Comparison of ENCODE assay signal across 8 mouse cellular contexts in the genomic region with DNA sequence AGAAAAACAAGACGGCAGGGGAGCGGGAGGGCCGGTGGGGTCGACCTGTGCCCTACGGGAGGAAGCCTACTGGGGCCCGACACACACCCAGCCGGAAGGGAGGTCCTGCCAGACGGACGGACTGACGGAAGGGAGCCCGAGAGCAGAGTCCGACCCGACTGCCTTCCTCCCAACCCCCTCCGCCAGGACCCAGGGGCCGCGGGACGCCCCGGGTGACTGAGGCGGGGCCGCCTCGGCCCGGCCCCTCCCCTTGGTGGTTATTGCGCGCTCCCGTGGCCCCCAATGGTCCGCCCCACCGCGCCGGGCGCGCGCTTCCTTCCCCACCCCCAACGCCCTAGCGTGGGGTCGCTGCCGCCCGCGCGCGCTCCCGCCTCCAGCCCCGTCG. TPM values are rescaled to one million over a fixed set of nuclear protein-coding genes. Genes with fewer than 3 reads are reported as not detected.
A peak's percentile ranks its signal among the peaks of the same experiment; 100 is the strongest.
DNase-seq lines count a peak whose midpoint lies in the region; ATAC-seq lines count a peak whose summit lies in the region.

No protein-coding gene starts in this region.

- intact Hi-C loops in gastrocnemius, postnatal 36 days (cut with DNase I), result no loop called here

- WGBS in intestine, embryonic 15.5 days, result under 1% methylated on average over 41 of the region's 43 CpGs
- WGBS in limb, embryonic 13.5 days, result 0% methylated on average over 33 of the region's 43 CpGs
- WGBS in midbrain, embryonic 14.5 days, result under 1% methylated on average over 30 of the region's 43 CpGs

- peak; percentile 83 for DNase-seq in 3134 (ENCODE audit: extremely low read depth, insufficient read length, low spot score)
- DNase-seq in adrenal gland, adult 2 months, result peak; percentile 97
- DNase-seq in embryo, embryonic 10.5 days (ENCODE audit: low spot score), result peak; percentile 87
- DNase-seq in gastrocnemius, postnatal 36 days, result peak; percentile 86 to 89
- peak; percentile 90 for DNase-seq in midbrain, embryonic 14.5 days
- DNase-seq in splenic B cell, adult 2 months (ENCODE audit: low read depth, low spot score), result peak; percentile 87

- H3K4me1 ChIP-seq in intestine, embryonic 15.5 days (replicated peaks), result peaks cover 43% of the 10 kb centered on the region
- peaks cover 47% of the 10 kb centered on the region for H3K4me1 ChIP-seq in limb, embryonic 13.5 days
- H3K4me1 ChIP-seq in midbrain, embryonic 14.5 days (ENCODE audit: control insufficient read depth, insufficient read depth, low read length), result peaks cover 39% of the 10 kb centered on the region

- H3K36me3 ChIP-seq in intestine, embryonic 15.5 days, result 0 out of 2 replicates have a peak, but pooled peaks cover 3% of the 10 kb centered on the region
- H3K36me3 ChIP-seq in limb, embryonic 13.5 days, result peaks cover 61% of the 10 kb centered on the region
- peaks cover 37% of the 10 kb centered on the region for H3K36me3 ChIP-seq in midbrain, embryonic 14.5 days (ENCODE audit: control insufficient read depth, insufficient read depth, low read length)
- H3K36me3 ChIP-seq in splenic B cell, adult 2 months (ENCODE audit: control insufficient read depth, insufficient read depth, low read length, poor library complexity, severe bottlenecking), result peaks cover 2% of the 10 kb centered on the region; the same call in 1 of the 2 replicates

- H3K4me3 ChIP-seq in intestine, embryonic 15.5 days (replicated peaks), result peak overlapping the region; percentile 72
- H3K4me3 ChIP-seq in limb, embryonic 13.5 days, result peak overlapping the region; percentile 60
- H3K4me3 ChIP-seq in midbrain, embryonic 14.5 days (replicated peaks; ENCODE audit: low read depth, low read length), result peak overlapping the region; percentile 78

- H3K27ac ChIP-seq in intestine, embryonic 15.5 days, result peak overlapping the region; percentile 98
- H3K27ac ChIP-seq in limb, embryonic 13.5 days, result peak overlapping the region; percentile 95
- H3K27ac ChIP-seq in midbrain, embryonic 14.5 days (replicated peaks; ENCODE audit: low read depth, low read length), result peak overlapping the region; percentile 99

- no peaks in the 10 kb centered on the region for H3K9me3 ChIP-seq in intestine, embryonic 15.5 days
- no peaks in the 10 kb centered on the region for H3K9me3 ChIP-seq in limb, embryonic 13.5 days
- no peaks in the 10 kb centered on the region for H3K9me3 ChIP-seq in midbrain, embryonic 14.5 days (ENCODE audit: control insufficient read depth, low read length)

- H3K9ac ChIP-seq in intestine, embryonic 15.5 days, result peak overlapping the region; percentile 83
- H3K9ac ChIP-seq in limb, embryonic 13.5 days, result peak overlapping the region; percentile 75
- H3K9ac ChIP-seq in midbrain, embryonic 14.5 days (replicated peaks; ENCODE audit: low read length), result peak overlapping the region; percentile 87

- peak; percentile 91 for ATAC-seq in intestine, embryonic 15.5 days
- peak; percentile 62 for ATAC-seq in limb, embryonic 13.5 days (ENCODE audit: low FRiP score, low read depth)
- peak; percentile 72 for ATAC-seq in midbrain, embryonic 14.5 days (ENCODE audit: low FRiP score, low TSS enrichment)

- no peaks in the 10 kb centered on the region for H3K27me3 ChIP-seq in intestine, embryonic 15.5 days (replicated peaks)
- no peaks in the 10 kb centered on the region for H3K27me3 ChIP-seq in limb, embryonic 13.5 days
- no peaks in the 10 kb centered on the region for H3K27me3 ChIP-seq in midbrain, embryonic 14.5 days (ENCODE audit: control insufficient read depth, insufficient read depth, low read length)
- H3K27me3 ChIP-seq in splenic B cell, adult 2 months (ENCODE audit: control insufficient read depth, insufficient read depth, low read length, poor library complexity, severe bottlenecking), result no peaks in the 10 kb centered on the region

- H3K4me2 ChIP-seq in intestine, embryonic 15.5 days (replicated peaks), result peak overlapping the region; percentile 78
- H3K4me2 ChIP-seq in limb, embryonic 13.5 days (replicated peaks), result peak overlapping the region; percentile 83
- H3K4me2 ChIP-seq in midbrain, embryonic 14.5 days (ENCODE audit: low read length), result peak overlapping the region; percentile 88

RNA-seq across cellular contexts. Expression of gene Egln2, which starts 0.4 kb away (rescaled TPM):
- total RNA-seq in adrenal gland, adult 2 months (2021), result 100 to 1,000 TPM in 1 of 2 experiments, 10 to 100 TPM in 1; 85.6 to 101 TPM
- 142 and 144 TPM in 2 replicates for polyA plus RNA-seq in adrenal gland, adult 2 months (2012; rRNA removed)
- 100 to 1,000 TPM in 1 of 2 experiments, 10 to 100 TPM in 1; 99.1 to 112 TPM for total RNA-seq in gastrocnemius, postnatal 36 days (2021)
- polyA plus RNA-seq in intestine, embryonic 15.5 days (2015; fragmentation: Nextera tagmentation; extraction: Ambion mirVana), result 68.1 and 73.0 TPM in 2 replicates
- 74.3 and 76.0 TPM in 2 replicates for polyA plus RNA-seq in limb, embryonic 13.5 days (2015; fragmentation: Nextera tagmentation; extraction: Ambion mirVana)
- polyA plus RNA-seq in midbrain, embryonic 14.5 days (2014; fragmentation: Nextera tagmentation; extraction: Ambion mirVana), result 57.3 and 68.7 TPM in 2 replicates

RNA-seq across cellular contexts. Expression of gene Rab4b, which starts 12.5 kb away (rescaled TPM):
- 10 to 100 TPM; 53.2 to 60.9 TPM for total RNA-seq in adrenal gland, adult 2 months (2021)
- polyA plus RNA-seq in adrenal gland, adult 2 months (2012; rRNA removed), result 86.9 and 97.4 TPM in 2 replicates
- total RNA-seq in gastrocnemius, postnatal 36 days (2021), result 1 to 10 TPM; 8.5 to 9.3 TPM
- 65.4 and 66.3 TPM in 2 replicates for polyA plus RNA-seq in intestine, embryonic 15.5 days (2015; fragmentation: Nextera tagmentation; extraction: Ambion mirVana)
- 69.4 and 71.7 TPM in 2 replicates for polyA plus RNA-seq in limb, embryonic 13.5 days (2015; fragmentation: Nextera tagmentation; extraction: Ambion mirVana)
- 87.7 and 99.6 TPM in 2 replicates for polyA plus RNA-seq in midbrain, embryonic 14.5 days (2014; fragmentation: Nextera tagmentation; extraction: Ambion mirVana)

RNA-seq across cellular contexts. Expression of gene Cyp2t4, which starts 12.7 kb away (rescaled TPM):
- total RNA-seq in adrenal gland, adult 2 months (2021), result not detected
- polyA plus RNA-seq in adrenal gland, adult 2 months (2012; rRNA removed), result not detected in 2 replicates
- not detected for total RNA-seq in gastrocnemius, postnatal 36 days (2021)
- polyA plus RNA-seq in intestine, embryonic 15.5 days (2015; fragmentation: Nextera tagmentation; extraction: Ambion mirVana), result 0.09 and 0.16 TPM in 2 replicates
- polyA plus RNA-seq in limb, embryonic 13.5 days (2015; fragmentation: Nextera tagmentation; extraction: Ambion mirVana), result 0.33 TPM in 1 of 2 replicates, not detected in the other
- 0.18 and 0.22 TPM in 2 replicates for polyA plus RNA-seq in midbrain, embryonic 14.5 days (2014; fragmentation: Nextera tagmentation; extraction: Ambion mirVana)

RNA-seq across cellular contexts. Expression of gene Gm21983, which starts 14.7 kb away (rescaled TPM):
- total RNA-seq in adrenal gland, adult 2 months (2021), result not detected
- polyA plus RNA-seq in adrenal gland, adult 2 months (2012; rRNA removed), result 0.10 TPM in 1 of 2 replicates, not detected in the other
- total RNA-seq in gastrocnemius, postnatal 36 days (2021), result not detected
- polyA plus RNA-seq in intestine, embryonic 15.5 days (2015; fragmentation: Nextera tagmentation; extraction: Ambion mirVana), result not detected in 2 replicates
- 2.6 and 4.5 TPM in 2 replicates for polyA plus RNA-seq in limb, embryonic 13.5 days (2015; fragmentation: Nextera tagmentation; extraction: Ambion mirVana)
- not detected in 2 replicates for polyA plus RNA-seq in midbrain, embryonic 14.5 days (2014; fragmentation: Nextera tagmentation; extraction: Ambion mirVana)

RNA-seq across cellular contexts. Expression of gene Mia, which starts 14.7 kb away (rescaled TPM):
- total RNA-seq in adrenal gland, adult 2 months (2021), result not detected
- 0.44 TPM in 1 of 2 replicates, not detected in the other for polyA plus RNA-seq in adrenal gland, adult 2 months (2012; rRNA removed)
- under 1 TPM; 0.57 to 0.69 TPM for total RNA-seq in gastrocnemius, postnatal 36 days (2021)
- polyA plus RNA-seq in intestine, embryonic 15.5 days (2015; fragmentation: Nextera tagmentation; extraction: Ambion mirVana), result 6.4 and 9.4 TPM in 2 replicates
- polyA plus RNA-seq in limb, embryonic 13.5 days (2015; fragmentation: Nextera tagmentation; extraction: Ambion mirVana), result 126 and 145 TPM in 2 replicates
- 6.8 and 8.1 TPM in 2 replicates for polyA plus RNA-seq in midbrain, embryonic 14.5 days (2014; fragmentation: Nextera tagmentation; extraction: Ambion mirVana)

Comparison
In these comparisons a context has a peak if more than half of its experiments do, and no peak if none do; other contexts are left out.
1. Peak in every context shown above with its lines: DNase-seq, ATAC-seq, H3K4me3 ChIP-seq and H3K27ac ChIP-seq.